Mouse (Mus musculus) stomach, postnatal 0 days (tissue): ENCODE results near the gene Grm1.

Source experiments
- CTCF ChIP-seq: IDR thresholded peaks from 2 replicates; pipeline ENCODE4 v1.5.1; 2016; ENCODE audit warnings: antibody characterized with exemption, low read depth, mild to moderate bottlenecking, moderate library complexity
- EP300 ChIP-seq: optimal IDR thresholded peaks from 2 replicates; pipeline ENCODE3; 2016; ENCODE audit warnings: antibody characterized with exemption

- TF ChIP-seq CTCF (no peak), EP300 (no peak)
Measured at GRCm38 (mm10) chr10:10947531-10947930, 134.6 kb downstream of the Grm1 start.
